Mouse (Mus musculus): ENCODE data around the gene Ncapd2.

- TF ChIP-seq ZC3H11A (IDR thresholded peaks at IDR 0.05; ENCODE audit: borderline replicate concordance, low read depth, low read length), result no peak
- no peak for TF ChIP-seq CHD2 (IDR thresholded peaks at IDR 0.05; ENCODE audit: low read depth, low read length)
- TF ChIP-seq ZNF384 (IDR thresholded peaks at IDR 0.05; ENCODE audit: low read depth, low read length), result no peak
- TF ChIP-seq MAFK (IDR thresholded peaks at IDR 0.05; ENCODE audit: insufficient read depth, low read depth, low read length), result no peak
- no peak for TF ChIP-seq HCFC1 (IDR thresholded peaks at IDR 0.05; ENCODE audit: borderline replicate concordance, insufficient read depth, low read length)
Observed at GRCm38 (mm10) chr6:125156491-125156890, 35.0 kb downstream of the Ncapd2 start.

Measured in ES-E14 (cell line).